Mouse (Mus musculus) limb, embryonic 10.5 days (tissue): ENCODE results near the gene Synpo2l. TPM values are rescaled to one million over a fixed set of nuclear protein-coding genes. Genes with fewer than 3 reads are reported as not detected.
"Not testable (repeated sequence)": the region's sequence is repeated elsewhere in the genome, so short reads cannot be mapped to it uniquely, and the experiment has no call there.

Experiments used
- DNase-seq: peaks from one replicate; pipeline ENCODE4 v3.0.0-alpha.2; 2017; ENCODE audit warnings: low spot score
- H3K27ac ChIP-seq: fragments of 300-500 bp; sonication (generic); 2 replicates; pipeline ENCODE4 v1.5.1; 2016; ENCODE audit warnings: mild to moderate bottlenecking
- H3K27me3 ChIP-seq: fragments of 300-500 bp; sonication (generic); 2 replicates; pipeline ENCODE4 v1.6.1; 2016; ENCODE audit warnings: low read depth, mild to moderate bottlenecking; ENCODE audit not compliant: poor library complexity, severe bottlenecking
- H3K36me3 ChIP-seq: fragments of 300-500 bp; sonication (generic); 2 replicates; pipeline ENCODE4 v1.6.1; 2016; ENCODE audit warnings: mild to moderate bottlenecking, moderate library complexity
- H3K4me1 ChIP-seq: fragments of 300-500 bp; sonication (generic); 2 replicates; pipeline ENCODE4 v1.6.1; 2016
- H3K4me3 ChIP-seq: fragments of 300-500 bp; sonication (generic); 2 replicates; pipeline ENCODE4 v1.5.1; 2016; ENCODE audit warnings: mild to moderate bottlenecking, moderate library complexity
- H3K9me3 ChIP-seq: fragments of 300-500 bp; sonication (generic); replicated peaks from 2 replicates; pipeline ENCODE4 v1.6.1; 2016; ENCODE audit warnings: mild to moderate bottlenecking
- WGBS: fragments of 180-500 bp; shearing (Covaris S2); methylation state at CpG from one replicate; pipeline ENCODE4 v1.1.7; 2016; 5-methylcytosine and 5-hydroxymethylcytosine counted together
- polyA plus RNA-seq: library from polyadenylated mRNA; unstranded; fragments of >200 nt; fragmentation: Nextera tagmentation; extraction: Ambion mirVana; gene quantifications from 2 replicates; pipeline ENCODE4 v1.2.1, GENCODE M21; 2016

The Synpo2l gene
- 0.51 and 1.9 TPM in 2 replicates for polyA plus RNA-seq

DNA sequence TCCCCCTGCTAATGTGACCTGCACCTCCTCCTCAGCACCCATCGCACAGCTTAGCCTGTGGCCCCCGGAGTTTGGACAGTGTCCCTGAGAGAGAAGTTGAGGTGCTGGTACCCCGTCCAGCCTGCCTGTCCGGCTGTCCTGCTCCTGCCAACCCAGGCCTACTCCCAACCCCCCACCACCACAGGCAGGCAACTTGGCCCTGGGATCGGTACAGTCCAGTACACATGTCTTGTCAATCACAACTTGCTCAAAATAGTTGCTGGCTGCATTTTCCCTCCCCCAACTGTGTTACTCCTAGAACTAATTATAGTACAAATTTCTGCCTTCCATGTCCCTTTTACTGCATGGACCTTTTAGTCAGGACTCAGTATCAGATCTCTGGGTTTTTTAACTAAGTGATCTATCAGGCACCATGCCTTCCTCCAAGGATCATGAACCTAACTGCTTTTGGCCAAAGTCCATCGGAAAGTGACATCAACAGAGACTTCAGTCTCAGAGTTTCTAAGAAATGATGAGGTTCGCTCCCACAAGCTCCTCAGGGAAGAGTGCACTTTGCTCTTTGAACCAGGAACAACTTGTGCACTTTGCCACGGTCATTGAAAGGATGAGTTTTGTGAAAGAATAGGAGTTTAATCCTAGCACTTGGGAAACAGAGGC, at the start of gene Synpo2l:
Synpo2l (minus strand) TSS at position 201 of the 657 bp plus-strand sequence.
- Histone ChIP-seq H3K9me3 (no peaks in the 10 kb centered on the region), H3K27ac (0 out of 2 replicates have a peak within 1 kb of the TSS, but pooled peaks have one; percentile 25), H3K36me3 (0 out of 2 replicates have a peak, but pooled peaks cover 3% of the 10 kb centered on the region), H3K4me1 (peaks cover 6% of the 10 kb centered on the region; the same call in 1 of the 2 replicates), H3K4me3 (no peak within 1 kb of the TSS), H3K27me3 (peaks cover 38% of the 10 kb centered on the region)
- no peak for DNase-seq
- WGBS: 87% methylated on average over 8 of the region's 8 CpGs

DNA sequence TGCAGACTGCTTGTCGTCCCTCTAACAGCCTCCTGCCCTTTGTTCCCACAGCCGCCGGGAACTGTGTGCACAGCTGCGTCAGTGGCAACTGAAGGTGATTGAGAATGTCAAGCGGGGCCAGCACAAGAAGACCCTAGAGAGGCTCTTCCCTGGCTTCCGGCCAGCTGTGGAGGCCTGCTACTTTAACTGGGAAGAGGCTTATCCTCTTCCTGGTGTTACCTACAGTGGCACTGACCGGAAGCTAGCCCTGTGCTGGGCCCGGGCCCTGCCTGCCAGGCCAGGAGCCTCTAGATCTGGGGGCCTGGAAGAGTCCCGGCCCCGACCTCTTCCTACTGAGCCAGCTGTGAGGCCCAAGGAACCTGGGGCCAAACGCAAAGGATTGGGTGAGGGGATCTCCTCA, 45.7 kb upstream of the Synpo2l start:
- H3K27me3 ChIP-seq: no peaks in the 10 kb centered on the region
- no peak overlapping the region for H3K4me3 ChIP-seq
- H3K36me3 ChIP-seq: peaks cover 94% of the 10 kb centered on the region
- no peak for DNase-seq
- 82% methylated on average over 11 of the region's 11 CpGs for WGBS
- no peaks in the 10 kb centered on the region for H3K9me3 ChIP-seq
- no peak overlapping the region for H3K27ac ChIP-seq
- peaks cover 11% of the 10 kb centered on the region for H3K4me1 ChIP-seq

DNA sequence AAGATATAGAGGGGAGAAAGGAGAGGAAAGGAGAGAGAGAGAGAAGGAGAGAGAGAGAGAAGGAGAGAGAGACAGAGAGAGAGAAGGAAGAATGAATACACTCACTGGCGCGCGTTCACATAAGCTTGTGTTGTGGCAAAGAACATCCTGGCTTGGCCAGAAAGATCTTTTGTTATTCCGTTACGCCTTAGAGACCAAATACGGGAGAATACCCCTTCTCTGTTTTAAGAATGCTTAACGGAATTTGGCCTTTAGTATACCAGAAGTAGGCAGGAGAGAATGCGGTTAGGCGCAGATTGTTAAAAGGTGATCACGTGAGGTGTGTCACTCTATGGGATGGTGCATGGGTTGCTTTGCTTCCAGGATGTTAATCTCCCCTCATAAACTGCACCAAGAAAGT, 40.1 kb upstream of the Synpo2l start:
- Histone ChIP-seq H3K27ac (peak overlapping the region; percentile 95), H3K36me3 (peaks cover 55% of the 10 kb centered on the region), H3K4me3 (peak overlapping the region; percentile 99), H3K4me1 (peaks cover 24% of the 10 kb centered on the region), H3K27me3 (no peaks in the 10 kb centered on the region), H3K9me3 (no peaks in the 10 kb centered on the region)
- DNase-seq: no peak
- WGBS: 25% methylated on average over 10 of the region's 10 CpGs

DNA sequence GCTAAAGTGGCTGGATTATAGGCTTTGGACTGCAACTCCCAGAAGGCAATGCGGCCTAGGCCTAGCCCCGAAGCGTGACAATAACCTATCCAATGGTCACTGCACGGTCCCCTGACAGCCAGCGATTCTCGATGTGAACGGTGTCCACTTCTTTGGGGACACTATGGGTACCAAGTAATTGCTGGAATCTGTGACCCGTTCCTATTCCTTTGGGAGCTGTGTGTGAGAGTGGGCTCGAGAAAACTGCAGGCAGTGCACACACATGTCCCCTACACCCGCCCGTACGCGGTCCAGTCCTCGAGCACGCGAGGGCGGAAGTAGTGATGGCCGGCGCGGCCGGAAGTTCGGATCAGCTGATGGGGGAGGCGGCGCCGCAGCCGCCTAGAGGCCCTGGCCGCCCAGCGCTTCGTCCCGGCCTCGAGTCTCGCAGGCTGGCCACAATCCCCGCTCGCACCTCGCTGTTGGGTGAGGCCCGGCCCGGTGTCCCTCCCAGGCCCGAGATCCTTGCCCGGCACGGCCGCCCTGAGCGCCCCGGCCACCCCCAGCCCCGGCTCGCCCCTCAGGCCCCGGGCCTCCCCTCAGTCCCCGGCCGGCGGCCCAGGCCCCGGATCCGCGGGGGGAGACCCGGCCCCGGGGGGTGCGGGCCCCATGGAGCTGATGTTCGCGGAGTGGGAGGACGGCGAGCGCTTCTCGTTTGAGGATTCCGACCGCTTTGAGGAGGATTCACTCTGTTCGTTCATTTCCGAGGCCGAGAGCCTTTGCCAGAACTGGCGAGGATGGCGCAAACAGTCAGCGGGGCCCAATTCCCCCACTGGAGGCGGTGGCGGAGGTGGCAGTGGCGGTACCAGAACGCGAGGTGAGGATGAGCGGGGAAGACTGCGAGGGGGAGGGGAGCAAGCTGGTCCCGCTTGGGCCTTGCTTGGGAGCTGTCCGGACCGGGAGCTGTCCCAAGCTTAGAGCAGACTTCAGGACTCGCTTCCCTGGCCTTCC, 39.3 kb upstream of the Synpo2l start, which contains the start of gene Zswim8:
Zswim8 (plus strand) TSS at position 352 of the 990 bp plus-strand sequence.
- Histone ChIP-seq H3K27ac (peak within 1 kb of the TSS; percentile 95), H3K27me3 (no peaks in the 10 kb centered on the region), H3K4me1 (peaks cover 24% of the 10 kb centered on the region), H3K4me3 (peak within 1 kb of the TSS; percentile 99), H3K36me3 (peaks cover 48% of the 10 kb centered on the region), H3K9me3 (no peaks in the 10 kb centered on the region)
- WGBS: under 1% methylated on average over 80 of the region's 80 CpGs
- peak; percentile 94 for DNase-seq

DNA sequence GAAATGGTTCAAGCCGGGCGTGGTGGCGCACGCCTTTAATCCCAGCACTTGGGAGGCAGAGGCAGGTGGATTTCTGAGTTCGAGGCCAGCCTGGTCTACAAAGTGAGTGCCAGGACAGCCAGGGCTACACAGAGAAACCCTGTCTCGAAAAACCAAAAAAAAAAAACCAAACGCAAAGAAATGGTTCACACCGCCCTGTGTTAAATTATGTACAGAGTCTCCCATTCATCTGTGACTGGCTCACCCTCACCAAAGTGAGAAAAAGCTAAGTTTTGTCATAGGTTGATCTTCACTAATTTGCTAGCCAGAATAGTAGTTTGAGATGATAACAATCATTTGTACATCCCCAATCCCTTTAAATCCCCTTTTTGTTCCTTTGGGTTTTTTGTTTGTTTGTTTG, 35.3 kb upstream of the Synpo2l start:
- DNase-seq, H3K9me3 ChIP-seq, H3K27me3 ChIP-seq: not testable (repeated sequence)
- peaks cover 37% of the 10 kb centered on the region for H3K36me3 ChIP-seq
- H3K4me1 ChIP-seq: peaks cover 22% of the 10 kb centered on the region
- H3K27ac ChIP-seq: peak overlapping the region; percentile 95
- H3K4me3 ChIP-seq: peak overlapping the region; percentile 75
- 10% methylated on average over 8 of the region's 8 CpGs for WGBS

DNA sequence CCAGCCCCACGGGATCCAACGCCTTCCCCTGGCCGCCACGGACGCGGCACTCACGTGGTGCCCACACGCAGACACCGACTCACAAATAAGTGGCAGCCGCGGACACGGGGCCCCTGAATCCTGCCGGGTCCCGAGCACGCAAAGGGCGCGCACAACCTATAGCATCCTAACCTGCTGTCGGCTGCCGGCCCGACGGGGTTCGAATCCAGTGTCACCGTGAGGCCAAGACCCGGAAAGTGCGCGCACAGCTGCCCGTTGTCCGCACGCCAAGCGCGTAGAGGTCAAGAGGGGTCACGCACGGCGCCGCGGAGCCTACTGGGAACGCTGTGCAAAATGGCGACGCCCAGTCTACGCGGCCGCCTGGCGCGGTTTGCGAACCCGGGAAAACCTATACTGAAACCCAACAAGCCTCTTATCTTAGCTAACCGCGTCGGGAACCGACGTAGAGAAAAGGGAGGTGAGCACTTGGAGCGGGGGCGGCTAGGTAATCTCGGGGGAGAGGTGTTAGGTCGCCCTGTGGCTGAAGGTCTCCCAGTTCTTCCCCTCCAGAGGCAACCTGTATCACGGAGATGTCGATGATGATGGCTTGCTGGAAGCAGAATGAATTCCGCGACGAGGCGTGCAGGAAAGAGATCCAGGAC, 34.7 kb upstream of the Synpo2l start, which contains the start of gene Chchd1:
Chchd1 (plus strand) TSS at position 266 of the 641 bp plus-strand sequence.
- Histone ChIP-seq H3K4me1 (peaks cover 19% of the 10 kb centered on the region), H3K27me3 (no peaks in the 10 kb centered on the region), H3K9me3 (no peaks in the 10 kb centered on the region), H3K27ac (peak within 1 kb of the TSS; percentile 95), H3K36me3 (peaks cover 43% of the 10 kb centered on the region), H3K4me3 (peak within 1 kb of the TSS; percentile 75)
- WGBS: under 1% methylated on average over 61 of the region's 61 CpGs
- peak; percentile 93 for DNase-seq

DNA sequence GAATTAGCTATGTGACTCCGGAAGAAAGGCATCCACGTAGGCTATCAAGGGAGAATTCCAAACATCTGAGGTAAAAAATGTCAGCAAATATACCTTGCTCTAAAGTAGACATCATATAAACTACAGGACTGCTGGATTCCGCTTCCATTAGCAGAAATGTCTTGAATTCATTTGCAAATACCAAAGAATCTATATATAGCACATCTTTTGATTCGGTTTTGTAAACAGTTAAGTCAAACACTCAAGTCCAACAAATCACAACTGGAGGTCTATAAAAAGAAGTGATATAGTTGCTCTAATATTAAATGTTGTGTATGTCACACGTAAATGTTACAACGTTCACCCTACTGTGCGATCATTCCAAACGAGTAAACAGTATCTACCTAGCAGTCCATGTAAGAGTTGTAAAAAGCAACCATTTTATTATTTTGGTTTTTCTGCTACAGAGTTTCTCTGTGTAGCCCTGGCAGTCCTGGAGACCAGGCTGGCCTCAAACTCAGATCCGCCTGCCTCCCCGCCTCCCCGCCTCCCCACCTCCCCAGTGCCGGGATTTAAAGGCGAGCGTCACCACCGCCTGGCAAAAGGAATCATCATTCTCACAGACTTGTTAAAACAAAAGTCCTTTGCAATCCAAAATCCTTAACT, 34.1 kb upstream of the Synpo2l start:
- Histone ChIP-seq H3K36me3 (peaks cover 46% of the 10 kb centered on the region), H3K4me3 (peak overlapping the region; percentile 75), H3K9me3 (no peaks in the 10 kb centered on the region), H3K27me3 (no peaks in the 10 kb centered on the region), H3K27ac (peak overlapping the region; percentile 95), H3K4me1 (peaks cover 23% of the 10 kb centered on the region)
- WGBS: 14% methylated on average over 15 of the region's 15 CpGs
- DNase-seq: no peak

DNA sequence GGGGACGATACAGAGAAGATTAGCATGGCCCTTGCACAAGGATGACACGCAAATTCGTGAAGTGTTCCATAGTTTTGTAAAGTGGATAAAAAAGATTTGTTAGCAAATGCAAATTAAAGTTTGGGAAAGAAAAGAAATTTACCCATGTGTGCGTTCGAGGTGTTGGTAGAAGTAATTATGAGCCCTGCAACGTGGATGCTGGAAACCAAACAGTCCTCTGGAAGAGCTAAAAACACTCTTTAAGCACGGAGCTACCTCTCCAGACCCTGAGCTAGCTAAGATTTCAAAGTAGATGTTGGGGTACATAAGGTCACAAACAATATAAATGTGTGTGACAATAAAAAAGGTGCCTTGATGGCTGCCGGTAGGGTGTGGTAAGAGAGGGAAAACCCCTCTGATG, 33.4 kb upstream of the Synpo2l start:
- peaks cover 30% of the 10 kb centered on the region for H3K4me1 ChIP-seq
- no peaks in the 10 kb centered on the region for H3K9me3 ChIP-seq
- H3K4me3 ChIP-seq: peak overlapping the region; percentile 75
- no peak for DNase-seq
- H3K27me3 ChIP-seq: no peaks in the 10 kb centered on the region
- no peak overlapping the region for H3K27ac ChIP-seq
- peaks cover 46% of the 10 kb centered on the region for H3K36me3 ChIP-seq
- 83% methylated on average over 8 of the region's 8 CpGs for WGBS

DNA sequence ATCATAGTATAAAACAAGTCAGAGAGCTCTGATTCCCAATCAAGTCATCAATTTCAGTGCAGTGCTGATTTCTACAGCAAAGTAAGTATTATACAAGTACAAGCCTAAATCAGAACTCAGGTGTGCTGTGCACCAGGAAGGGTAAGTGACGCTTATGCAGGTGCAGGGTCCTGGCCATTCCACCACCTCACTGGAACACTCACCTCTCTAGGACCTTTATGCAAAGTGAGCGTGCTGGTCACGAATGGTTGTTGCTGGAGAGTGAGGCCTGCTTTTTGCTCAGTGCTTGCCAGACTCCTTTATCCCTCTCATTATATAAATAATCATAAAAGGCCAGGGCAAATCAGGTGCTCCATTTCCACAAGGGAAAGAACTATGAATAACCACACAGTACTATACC, 32.2 kb upstream of the Synpo2l start:
- Histone ChIP-seq H3K36me3 (peaks cover 47% of the 10 kb centered on the region), H3K9me3 (no peaks in the 10 kb centered on the region), H3K4me1 (peaks cover 39% of the 10 kb centered on the region), H3K4me3 (no peak overlapping the region), H3K27ac (no peak overlapping the region), H3K27me3 (no peaks in the 10 kb centered on the region)
- no peak for DNase-seq
- WGBS: 93% methylated on average over 3 of the region's 3 CpGs

DNA sequence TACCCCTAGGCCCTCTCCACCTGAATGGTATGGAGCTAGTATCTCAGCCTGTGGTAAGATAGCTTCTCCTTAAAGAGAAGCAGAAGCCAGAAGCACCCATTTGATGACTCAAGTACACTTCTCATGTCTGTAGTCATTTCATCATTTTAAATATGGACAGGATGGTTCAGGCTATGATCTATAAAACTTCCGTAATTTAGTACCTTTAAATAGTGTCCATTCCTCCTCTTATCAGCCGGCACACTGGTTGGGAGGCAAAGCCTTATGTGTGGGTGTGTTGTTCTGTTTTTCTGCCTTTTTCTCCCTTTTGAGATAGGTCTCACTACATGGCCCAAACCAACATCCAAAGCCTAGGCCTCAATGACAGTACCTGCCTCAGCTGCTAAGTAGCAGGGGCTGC, 30.4 kb upstream of the Synpo2l start:
- peaks cover 47% of the 10 kb centered on the region for H3K4me1 ChIP-seq

DNA sequence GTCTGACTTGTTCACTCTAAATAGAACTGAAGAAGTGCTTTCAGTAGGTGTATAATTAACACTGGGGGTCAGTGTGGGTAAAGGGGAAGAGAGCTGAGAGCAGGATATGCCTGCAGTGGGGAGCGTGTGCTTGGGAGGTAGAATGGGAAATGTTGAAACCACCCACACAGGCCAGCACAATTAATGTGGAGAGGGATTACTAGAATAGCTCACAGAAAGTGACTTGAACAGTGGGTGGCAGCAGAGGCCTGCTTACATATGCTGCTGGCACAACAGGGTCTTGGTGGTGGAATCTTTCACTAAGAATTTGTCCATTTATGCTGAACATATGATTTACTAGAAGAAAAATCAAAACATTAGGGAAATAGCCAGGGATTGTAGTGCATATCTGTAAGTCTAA, 28.8 kb upstream of the Synpo2l start:
- 27% methylated on average over 1 of the region's 1 CpGs for WGBS
- Histone ChIP-seq H3K27ac (no peak overlapping the region), H3K9me3 (no peaks in the 10 kb centered on the region), H3K27me3 (no peaks in the 10 kb centered on the region), H3K36me3 (peaks cover 63% of the 10 kb centered on the region), H3K4me3 (peak overlapping the region; percentile 95), H3K4me1 (peaks cover 45% of the 10 kb centered on the region)
- no peak for DNase-seq

More for the DNA sequence above, 30.4 kb upstream of the Synpo2l start:
- Histone ChIP-seq H3K27ac (no peak overlapping the region), H3K36me3 (peaks cover 47% of the 10 kb centered on the region), H3K4me3 (no peak overlapping the region), H3K27me3 (no peaks in the 10 kb centered on the region), H3K9me3 (no peaks in the 10 kb centered on the region)
- no peak for DNase-seq
- WGBS: 94% methylated on average over 2 of the region's 2 CpGs
